In the genomic region with DNA sequence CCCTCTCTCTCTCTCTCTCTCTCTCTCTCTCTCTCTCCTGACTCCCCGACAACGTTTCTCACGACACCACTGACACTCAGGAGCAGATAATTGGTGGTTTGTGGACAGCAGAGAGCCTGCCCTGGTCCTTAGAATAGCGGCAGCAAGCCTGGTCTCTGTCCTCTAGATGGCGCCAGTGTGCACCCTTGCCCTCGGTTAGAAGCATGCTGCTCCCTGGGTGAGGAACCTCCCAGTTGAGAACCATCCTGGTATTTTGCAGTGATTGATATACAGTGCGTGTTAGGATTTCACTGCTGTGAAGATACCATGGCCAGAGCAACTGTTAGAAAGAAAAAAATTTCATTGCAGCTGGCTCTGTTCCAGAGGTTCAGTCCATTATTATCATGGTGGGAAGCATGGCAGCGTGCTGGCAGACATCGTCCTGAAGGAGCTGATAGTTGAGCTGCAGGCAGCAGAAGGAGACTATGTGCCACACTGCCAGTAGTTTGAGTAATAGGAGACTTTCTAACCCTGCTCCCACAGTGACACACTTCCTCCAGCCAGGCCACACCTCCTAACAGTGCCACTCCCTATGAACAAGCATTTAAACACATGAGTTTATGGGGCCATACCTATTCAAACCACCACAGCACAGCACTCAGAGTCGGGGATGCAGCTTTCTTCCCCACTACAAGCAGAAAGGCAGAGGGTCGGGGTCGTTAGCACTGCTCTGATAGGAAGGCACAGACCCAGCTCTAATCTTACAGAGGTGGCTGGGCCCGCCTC, we compare ENCODE assay signal across 8 mouse cellular contexts.
DNase-seq lines count a peak whose midpoint lies in the region; ATAC-seq and TF ChIP-seq lines count a peak whose summit lies in the region.

No protein-coding gene starts in this region.

- no peak for DNase-seq in Patski (ENCODE audit: low read depth, low spot score)
- DNase-seq in cerebellum, adult 8-10 months, result peak; percentile 73
- peak; percentile 72 for DNase-seq in forelimb bud, embryonic 11.5 days (ENCODE audit: low read depth, low spot score)
- peak; percentile 69 for DNase-seq in hindbrain, embryonic 10.5 days (ENCODE audit: low spot score)
- peak; percentile 71 to 76 for DNase-seq in layer of hippocampus, postnatal 10 days (ENCODE audit: low spot score in 2 of 2)
- peak; percentile 83 for DNase-seq in lung, postnatal 14 days
- DNase-seq in ovary, postnatal 14 days (ENCODE audit: low spot score), result peak; percentile 70
- DNase-seq in thymus, postnatal 10 days (ENCODE audit: low spot score in 2 of 2), result peak; percentile 12 to 74

- POLR2A ChIA-PET in Patski (lab: Charles Lee), result interaction anchor here (0.6 kb wide), 1 partner anchor 240 kb away, joined by 3 read pairs; no protein-coding TSS in a partner anchor

- H3K27me3 ChIP-seq in Patski, result no peaks in the 10 kb centered on the region
- peaks cover 2% of the 10 kb centered on the region; the same call in 1 of the 2 replicates for H3K27me3 ChIP-seq in hindbrain, embryonic 10.5 days (ENCODE audit: insufficient read depth, poor library complexity, severe bottlenecking)

- no peaks in the 10 kb centered on the region for H3K36me3 ChIP-seq in hindbrain, embryonic 10.5 days

- in situ Hi-C loops in Patski (cut with MboI; ENCODE audit: low pct_unique_long_range_greater_than_20kb), result no loop called here

- no peak overlapping the region for H3K4me3 ChIP-seq in hindbrain, embryonic 10.5 days

- peak; percentile 80 for TF ChIP-seq CTCF in Patski (IDR thresholded peaks at IDR 0.05)

- CTCF ChIA-PET in Patski (lab: Charles Lee), result interaction anchor here (0.9 to 1.6 kb wide), 5 partner anchors 9 to 34 kb away, joined by 3 to 8 read pairs (median 3); no protein-coding TSS in a partner anchor

- no peaks in the 10 kb centered on the region for H3K9me3 ChIP-seq in hindbrain, embryonic 10.5 days

- H3K27ac ChIP-seq in hindbrain, embryonic 10.5 days, result no peak overlapping the region

- WGBS in hindbrain, embryonic 10.5 days, result 45% methylated on average over 13 of the region's 13 CpGs

- peaks cover 17% of the 10 kb centered on the region for H3K4me1 ChIP-seq in hindbrain, embryonic 10.5 days (replicated peaks)

- no peak for ATAC-seq in Patski
